Mouse (Mus musculus) testis, adult 2 months (tissue): ENCODE measurements around the gene Syt12. TPM values are rescaled to one million over a fixed set of nuclear protein-coding genes. Genes with fewer than 3 reads are reported as not detected.
"Not testable (repeated sequence)": the region's sequence is repeated elsewhere in the genome, so short reads cannot be mapped to it uniquely, and the experiment has no call there.

ENCODE experiments used
- H3K27ac ChIP-seq: fragments of 200-500 bp; 2 replicates; pipeline ENCODE4 v1.5.1; 2012; ENCODE audit warnings: low read depth, low read length; ENCODE audit not compliant: control insufficient read depth, insufficient read depth
- H3K27me3 ChIP-seq: fragments of 200-500 bp; 2 replicates; pipeline ENCODE4 v1.6.1; 2012; ENCODE audit warnings: mild to moderate bottlenecking, low read length, moderate library complexity; ENCODE audit not compliant: control insufficient read depth, insufficient read depth
- H3K36me3 ChIP-seq: fragments of 200-500 bp; 2 replicates; pipeline ENCODE4 v1.6.1; 2012; ENCODE audit warnings: mild to moderate bottlenecking, low read length; ENCODE audit not compliant: control insufficient read depth, insufficient read depth
- H3K4me1 ChIP-seq: fragments of 200-500 bp; 2 replicates; pipeline ENCODE4 v1.6.1; 2012; ENCODE audit warnings: low read length; ENCODE audit not compliant: control insufficient read depth, insufficient read depth
- H3K4me3 ChIP-seq: fragments of 200-500 bp; 2 replicates; pipeline ENCODE4 v1.5.1; 2012; ENCODE audit warnings: low read depth, mild to moderate bottlenecking, low read length, moderate library complexity, mixed read lengths; ENCODE audit not compliant: control insufficient read depth
- CTCF ChIP-seq: fragments of 200-500 bp; IDR thresholded peaks from 2 replicates; pipeline ENCODE4 v1.5.1; 2012; ENCODE audit warnings: low read depth, mild to moderate bottlenecking, inconsistent platforms, low read length, moderate library complexity; ENCODE audit not compliant: control insufficient read depth, insufficient read depth, insufficient replicate concordance
- POLR2A ChIP-seq: fragments of 200-500 bp; IDR thresholded peaks from 2 replicates; pipeline ENCODE4 v1.6.1; 2012; ENCODE audit warnings: low read depth, mild to moderate bottlenecking, inconsistent platforms, low read length, moderate library complexity; ENCODE audit not compliant: control insufficient read depth
- polyA plus RNA-seq: library from polyadenylated mRNA; depleted of rRNA; stranded (reverse); fragments of >200 nt; gene quantifications from 2 replicates; pipeline ENCODE4 v1.2.3, GENCODE M21; 2012

The Syt12 gene
- polyA plus RNA-seq, 1 experiment, result 0.79 TPM

DNA sequence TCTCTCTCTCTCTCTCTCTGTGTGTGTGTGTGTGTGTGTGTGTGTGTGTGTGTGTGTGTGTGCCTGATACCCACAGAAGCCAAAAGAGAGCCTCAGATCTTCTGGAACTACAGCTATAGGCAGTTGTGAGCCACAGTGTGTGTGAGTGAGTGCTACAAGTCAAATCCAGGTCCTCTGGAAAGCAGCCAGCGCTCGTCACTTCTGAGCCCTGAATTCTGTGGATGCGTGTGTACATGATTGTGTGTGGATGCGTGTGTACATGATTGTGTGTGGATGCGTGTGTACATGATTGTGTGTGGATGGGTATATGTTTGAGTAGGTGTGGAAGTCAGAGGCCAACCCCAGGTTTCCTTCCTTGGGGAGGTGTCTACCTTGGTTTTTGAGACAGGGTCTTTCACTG is 3.7 kb downstream of the Syt12 start:
- H3K27me3 ChIP-seq, result no peaks in the 10 kb centered on the region
- H3K4me3 ChIP-seq, result no peak overlapping the region
- H3K27ac ChIP-seq, result no peak overlapping the region
- TF ChIP-seq POLR2A, result no peak
- no peak for TF ChIP-seq CTCF
- H3K36me3 ChIP-seq, result no peaks in the 10 kb centered on the region
- peaks cover 15% of the 10 kb centered on the region for H3K4me1 ChIP-seq

DNA sequence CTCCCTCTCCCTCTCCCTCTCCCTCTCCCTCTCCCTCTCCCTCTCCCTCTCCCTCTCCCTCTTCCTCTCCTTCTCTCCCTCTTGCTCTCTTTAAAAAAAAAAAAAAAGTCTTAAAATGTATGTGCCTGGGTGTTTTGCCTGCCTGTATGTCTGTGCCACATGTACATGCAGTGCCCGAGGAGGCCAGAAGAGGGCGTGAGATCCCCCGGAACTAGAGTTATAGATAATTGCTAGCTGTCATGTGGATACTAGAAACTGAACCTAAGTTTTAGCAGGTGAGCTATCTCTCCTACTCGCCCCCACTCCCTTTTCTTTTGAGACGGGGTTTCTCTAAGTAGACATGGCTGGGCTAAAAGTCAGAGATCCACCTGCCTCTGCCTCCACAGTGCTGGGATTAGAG is 8.9 kb downstream of the Syt12 start:
- no peaks in the 10 kb centered on the region for H3K27me3 ChIP-seq
- no peak overlapping the region for H3K27ac ChIP-seq
- H3K36me3 ChIP-seq, result no peaks in the 10 kb centered on the region
- TF ChIP-seq POLR2A (no peak), CTCF (peak; percentile 60; the same call in 1 of the 2 replicates)
- no peak overlapping the region for H3K4me3 ChIP-seq
- H3K4me1 ChIP-seq, result no peaks in the 10 kb centered on the region; the same call in none of the 2 replicates

DNA sequence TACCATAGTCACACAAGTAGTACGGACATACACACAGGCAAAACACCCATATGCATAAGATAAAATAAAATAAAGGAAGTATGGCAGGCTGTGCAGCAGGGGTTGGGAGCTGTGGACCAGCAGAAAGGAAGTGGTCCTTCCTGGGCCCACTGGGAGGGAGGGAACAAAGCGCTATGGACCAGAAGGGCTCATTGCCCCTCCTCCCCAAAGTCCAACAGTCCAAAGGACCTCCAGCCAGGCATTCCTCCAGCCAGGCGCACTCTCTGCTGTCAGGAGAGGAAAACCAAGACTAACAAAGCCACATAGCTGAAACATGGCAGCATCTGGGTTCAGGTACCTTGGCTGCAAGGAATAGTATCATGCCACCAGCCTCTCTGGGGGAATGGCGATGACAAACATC is 12.6 kb downstream of the Syt12 start:
- no peak overlapping the region for H3K27ac ChIP-seq
- no peak overlapping the region for H3K4me3 ChIP-seq
- TF ChIP-seq CTCF (no peak), POLR2A (no peak)
- H3K36me3 ChIP-seq, result no peaks in the 10 kb centered on the region
- H3K4me1 ChIP-seq, result no peaks in the 10 kb centered on the region; the same call in none of the 2 replicates
- no peaks in the 10 kb centered on the region for H3K27me3 ChIP-seq

GRCm38 (mm10) chr19:4461981-4462380 is 15.3 kb downstream of the Syt12 start:
- Histone ChIP-seq H3K36me3 (no peaks in the 10 kb centered on the region), H3K27me3 (no peaks in the 10 kb centered on the region), H3K4me3 (no peak overlapping the region)

DNA sequence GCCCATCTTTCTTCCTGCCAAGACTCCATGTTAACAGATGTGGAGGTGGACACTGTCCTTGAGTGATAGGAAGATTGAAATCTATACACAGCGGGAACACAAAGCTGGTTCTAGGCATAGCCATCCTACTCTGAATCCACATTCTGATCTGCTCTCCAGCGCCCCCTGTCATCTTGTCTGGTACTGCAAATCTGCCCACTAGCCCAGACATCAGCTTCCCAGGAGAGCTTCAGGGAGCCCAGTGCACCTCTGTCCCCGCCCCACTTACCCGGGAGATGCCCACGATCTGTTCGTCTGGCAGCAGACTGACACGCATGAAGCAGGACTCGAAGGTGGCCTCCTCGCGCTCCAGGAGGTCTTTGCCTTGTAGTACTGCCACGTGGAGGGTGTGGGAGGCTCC is 21.0 kb downstream of the Syt12 start:
- no peaks in the 10 kb centered on the region for H3K36me3 ChIP-seq
- no peaks in the 10 kb centered on the region for H3K27me3 ChIP-seq
- peak overlapping the region; percentile 33 for H3K4me3 ChIP-seq
- peak; percentile 80; the same call in 1 of the 2 replicates for TF ChIP-seq CTCF
- no peak for TF ChIP-seq POLR2A
- H3K27ac ChIP-seq, result no peak overlapping the region
- peaks cover 7% of the 10 kb centered on the region for H3K4me1 ChIP-seq

More at GRCm38 (mm10) chr19:4461981-4462380, 15.3 kb downstream of the Syt12 start:
- no peak overlapping the region for H3K27ac ChIP-seq
- H3K4me1 ChIP-seq, result no peaks in the 10 kb centered on the region; the same call in 1 of the 2 replicates
- TF ChIP-seq CTCF, result no peak
- no peak for TF ChIP-seq POLR2A

DNA sequence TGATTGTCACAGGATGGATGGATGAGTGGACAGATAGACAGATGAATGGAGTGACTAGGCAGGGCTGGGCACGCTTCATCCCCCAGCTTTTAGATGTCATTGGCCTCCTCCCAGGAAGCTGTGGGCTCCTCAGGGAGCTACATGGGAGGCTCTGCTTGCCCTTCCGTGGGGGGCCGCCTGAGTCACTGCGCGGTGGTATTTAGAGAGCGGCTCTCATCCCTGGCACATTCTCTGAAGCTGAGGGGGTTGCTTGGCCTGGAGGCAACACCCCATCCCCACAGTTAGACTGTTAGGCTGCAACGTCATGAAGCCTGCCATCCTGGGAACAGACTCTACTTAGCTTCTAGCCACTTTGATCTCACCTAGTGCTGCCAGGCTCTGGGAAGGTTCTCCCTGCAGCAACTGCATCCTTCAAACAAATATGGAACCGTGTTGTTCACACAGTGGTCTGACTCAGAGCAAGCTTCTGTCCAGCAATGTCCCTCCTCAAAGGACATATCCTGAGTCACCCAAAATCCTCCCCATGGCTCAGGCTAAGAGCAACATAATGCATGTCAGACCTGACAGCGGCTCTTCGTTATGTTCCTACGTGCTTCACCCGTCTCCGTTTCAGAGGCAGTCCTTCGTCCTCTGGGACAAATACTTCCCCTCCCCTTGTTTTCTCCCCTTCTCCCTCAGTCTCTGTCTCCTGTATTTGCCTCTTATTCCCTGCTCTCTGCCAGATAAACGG is 22.0 kb downstream of the Syt12 start:
- Histone ChIP-seq H3K36me3 (no peaks in the 10 kb centered on the region), H3K27me3 (no peaks in the 10 kb centered on the region), H3K4me1 (peaks cover 7% of the 10 kb centered on the region), H3K27ac (no peak overlapping the region), H3K4me3 (no peak overlapping the region)
- TF ChIP-seq POLR2A (no peak), CTCF (no peak)

DNA sequence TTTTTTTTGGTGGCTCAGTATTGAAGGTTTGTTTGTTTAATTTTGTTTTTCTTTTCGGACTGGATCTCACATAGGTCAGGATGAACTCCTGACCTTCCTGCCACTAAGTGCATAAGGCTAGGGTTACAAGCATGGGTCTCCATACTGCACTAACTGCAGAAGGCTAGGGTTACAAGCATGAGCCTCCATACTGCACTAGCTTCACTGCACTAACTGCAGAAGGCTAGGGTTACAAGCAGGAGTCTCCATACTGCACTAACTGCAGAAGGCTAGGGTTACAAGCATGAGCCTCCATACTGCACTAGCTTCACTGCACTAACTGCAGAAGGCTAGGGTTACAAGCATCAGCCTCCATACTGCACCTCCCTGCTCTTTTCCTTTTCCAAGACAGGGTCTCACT is 23.2 kb downstream of the Syt12 start:
- not testable (repeated sequence) for H3K4me3 ChIP-seq, H3K27me3 ChIP-seq, H3K4me1 ChIP-seq, H3K36me3 ChIP-seq, H3K27ac ChIP-seq
